Mouse (Mus musculus) intestine, embryonic 16.5 days (tissue): Measurements from ENCODE around the gene Lpar5. TPM values are rescaled to one million over a fixed set of nuclear protein-coding genes. Genes with fewer than 3 reads are reported as not detected.
"Not testable (repeated sequence)": the region's sequence is repeated elsewhere in the genome, so short reads cannot be mapped to it uniquely, and the experiment has no call there.

Source experiments
- ATAC-seq: fragments of 200-750 bp; cut with Nextera tagmentation; 2 replicates; pipeline ENCODE4 v1.8.0; 2017; ENCODE audit warnings: moderate TSS enrichment, moderate library complexity
- H3K27ac ChIP-seq: fragments of 300-500 bp; sonication (generic); 2 replicates; pipeline ENCODE4 v1.5.1; 2014; ENCODE audit warnings: mild to moderate bottlenecking, low read length
- H3K27me3 ChIP-seq: fragments of 300-500 bp; sonication (generic); replicated peaks from 2 replicates; pipeline ENCODE4 v1.6.1; 2014; ENCODE audit warnings: low read length, control low read depth, mixed read lengths; ENCODE audit not compliant: control insufficient read depth, insufficient read depth
- H3K36me3 ChIP-seq: fragments of 300-500 bp; sonication (generic); 2 replicates; pipeline ENCODE4 v1.6.1; 2014; ENCODE audit warnings: low read length, control low read depth; ENCODE audit not compliant: control insufficient read depth, insufficient read depth
- H3K4me1 ChIP-seq: fragments of 300-500 bp; sonication (generic); 2 replicates; pipeline ENCODE4 v1.6.1; 2014; ENCODE audit warnings: low read length, control low read depth, mixed read lengths; ENCODE audit not compliant: control insufficient read depth, insufficient read depth
- H3K4me2 ChIP-seq: fragments of 300-500 bp; sonication (generic); 2 replicates; pipeline ENCODE4 v1.6.1; 2014; ENCODE audit warnings: low read depth, low read length, control low read depth
- H3K4me3 ChIP-seq: fragments of 300-500 bp; sonication (generic); 2 replicates; pipeline ENCODE4 v1.5.1; 2014; ENCODE audit warnings: mild to moderate bottlenecking, low read length
- H3K9ac ChIP-seq: fragments of 300-500 bp; sonication (generic); 2 replicates; pipeline ENCODE4 v1.6.1; 2014; ENCODE audit warnings: low read depth, low read length
- H3K9me3 ChIP-seq: fragments of 300-500 bp; sonication (generic); 2 replicates; pipeline ENCODE4 v1.6.1; 2016; ENCODE audit warnings: low read length, control low read depth; ENCODE audit not compliant: control insufficient read depth
- WGBS: fragments of 180-500 bp; shearing (Covaris S2); extraction: QIAGEN DNeasy Blood & Tissue Kit; methylation state at CpG from one replicate; pipeline ENCODE4 v1.1.7; 2014; 5-methylcytosine and 5-hydroxymethylcytosine counted together
- polyA plus RNA-seq: library from polyadenylated mRNA; unstranded; fragments of >200 nt; fragmentation: Nextera tagmentation; extraction: Ambion mirVana; gene quantifications from 2 replicates; pipeline ENCODE4 v1.2.1, GENCODE M21; 2015

Gene Lpar5
- 9.4 and 9.7 TPM in 2 replicates for polyA plus RNA-seq

- no peaks in the 10 kb centered on the region for H3K9me3 ChIP-seq
- H3K36me3 ChIP-seq = no peaks in the 10 kb centered on the region
- H3K4me1 ChIP-seq = peaks cover 9% of the 10 kb centered on the region
- H3K9ac ChIP-seq = peak within 1 kb of the TSS; percentile 56
- WGBS = 45% methylated on average over 8 of the region's 8 CpGs
- peak within 1 kb of the TSS; percentile 43 for H3K4me2 ChIP-seq
- no peak within 1 kb of the TSS for H3K27ac ChIP-seq
- ATAC-seq = peak; percentile 52
- peak within 1 kb of the TSS; percentile 37 for H3K4me3 ChIP-seq
- H3K27me3 ChIP-seq = no peaks in the 10 kb centered on the region
Observed at GRCm38 (mm10) chr6:125067571-125067995, at the start of gene Lpar5. Lpar5 (plus strand) TSS chr6:125067920.

- H3K9me3 ChIP-seq, H3K4me3 ChIP-seq, H3K9ac ChIP-seq, H3K27ac ChIP-seq, H3K4me1 ChIP-seq, H3K4me2 ChIP-seq, H3K27me3 ChIP-seq: not testable (repeated sequence)
- ATAC-seq = 0 out of 2 replicates have a peak, but pooled peaks have one; percentile 36
- H3K36me3 ChIP-seq = peaks cover 38% of the 10 kb centered on the region
- WGBS = 32% methylated on average over 6 of the region's 9 CpGs
Observed at GRCm38 (mm10) chr6:125030532-125030931, 37.2 kb upstream of the Lpar5 start.

GRCm38 (mm10) chr6:125031604-125032003 is 36.1 kb upstream of the Lpar5 start:
- no peak for ATAC-seq
- H3K4me2 ChIP-seq = no peak overlapping the region
- H3K36me3 ChIP-seq = peaks cover 40% of the 10 kb centered on the region
- no peak overlapping the region for H3K9ac ChIP-seq
- 87% methylated on average over 16 of the region's 16 CpGs for WGBS
- H3K27ac ChIP-seq = no peak overlapping the region
- H3K4me1 ChIP-seq = no peaks in the 10 kb centered on the region
- no peaks in the 10 kb centered on the region for H3K9me3 ChIP-seq
- H3K4me3 ChIP-seq = no peak overlapping the region
- H3K27me3 ChIP-seq = no peaks in the 10 kb centered on the region

DNA sequence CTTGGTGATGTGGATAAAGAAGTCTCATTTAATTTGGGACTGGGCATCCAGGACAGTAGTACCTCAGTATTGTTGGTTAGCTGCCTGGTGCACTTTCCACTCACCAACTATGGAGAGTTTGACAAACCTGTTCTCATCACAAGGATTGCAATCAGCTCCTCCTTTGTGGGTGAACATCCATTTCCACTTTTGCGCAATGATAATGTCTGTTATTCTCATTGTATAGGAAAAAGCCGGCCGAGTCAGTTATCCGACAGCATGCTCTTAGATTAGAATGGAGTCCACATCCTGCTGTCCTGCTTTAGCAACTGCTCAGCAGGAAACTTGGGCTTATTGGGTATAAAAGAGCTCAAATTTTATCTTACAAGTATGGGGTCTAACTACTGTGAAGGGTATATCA is 29.1 kb upstream of the Lpar5 start:
- WGBS = 93% methylated on average over 4 of the region's 4 CpGs

GRCm38 (mm10) chr6:125039131-125039530 is 28.6 kb upstream of the Lpar5 start:
- Histone ChIP-seq H3K27ac (peak overlapping the region; percentile 72), H3K4me2 (peak overlapping the region; percentile 67), H3K27me3 (no peaks in the 10 kb centered on the region), H3K4me3 (peak overlapping the region; percentile 43), H3K4me1 (peaks cover 15% of the 10 kb centered on the region), H3K9ac (peak overlapping the region; percentile 52), H3K36me3 (peaks cover 14% of the 10 kb centered on the region), H3K9me3 (no peaks in the 10 kb centered on the region)
- ATAC-seq = peak; percentile 22
- WGBS = 6% methylated on average over 8 of the region's 8 CpGs

More for the DNA sequence above, 29.1 kb upstream of the Lpar5 start:
- H3K9me3 ChIP-seq = no peaks in the 10 kb centered on the region
- H3K4me1 ChIP-seq = peaks cover 15% of the 10 kb centered on the region
- no peaks in the 10 kb centered on the region for H3K27me3 ChIP-seq
- peak overlapping the region; percentile 72 for H3K27ac ChIP-seq
- peak overlapping the region; percentile 43 for H3K4me3 ChIP-seq
- peak overlapping the region; percentile 52; the same call in 1 of the 2 replicates for H3K9ac ChIP-seq
- ATAC-seq = no peak
- peaks cover 17% of the 10 kb centered on the region for H3K36me3 ChIP-seq
- H3K4me2 ChIP-seq = peak overlapping the region; percentile 67

GRCm38 (mm10) chr6:125039533-125040153 is 28.1 kb upstream of the Lpar5 start, which contains the start of gene Ing4:
Ing4 (plus strand) TSS chr6:125039760.
- Histone ChIP-seq H3K27me3 (no peaks in the 10 kb centered on the region), H3K4me2 (peak within 1 kb of the TSS; percentile 86), H3K9me3 (no peaks in the 10 kb centered on the region), H3K9ac (peak within 1 kb of the TSS; percentile 77), H3K4me3 (peak within 1 kb of the TSS; percentile 71), H3K27ac (peak within 1 kb of the TSS; percentile 72), H3K4me1 (peaks cover 15% of the 10 kb centered on the region), H3K36me3 (peaks cover 12% of the 10 kb centered on the region)
- ATAC-seq = peak; percentile 98
- WGBS = 0% methylated on average over 26 of the region's 26 CpGs

DNA sequence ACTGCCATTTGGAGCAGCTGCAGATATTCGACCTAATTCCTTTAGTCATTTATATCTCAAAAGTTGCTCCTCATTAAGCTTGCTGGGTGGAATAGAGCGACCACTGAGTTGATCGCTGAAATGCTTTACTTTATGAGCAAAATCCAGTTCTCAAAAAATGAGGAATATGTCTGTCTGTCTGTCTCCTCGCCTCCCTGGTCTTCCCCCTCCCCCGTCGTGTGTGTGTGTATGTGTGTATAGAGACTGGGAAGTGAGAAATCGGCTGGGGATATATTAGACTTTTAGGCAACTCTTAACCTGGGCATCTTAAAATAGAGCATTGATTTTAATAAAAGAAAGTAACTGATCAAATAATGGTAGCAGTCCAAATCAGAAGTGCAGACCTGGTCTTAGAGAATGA is 27.5 kb upstream of the Lpar5 start:
- WGBS = 10% methylated on average over 7 of the region's 7 CpGs

DNA sequence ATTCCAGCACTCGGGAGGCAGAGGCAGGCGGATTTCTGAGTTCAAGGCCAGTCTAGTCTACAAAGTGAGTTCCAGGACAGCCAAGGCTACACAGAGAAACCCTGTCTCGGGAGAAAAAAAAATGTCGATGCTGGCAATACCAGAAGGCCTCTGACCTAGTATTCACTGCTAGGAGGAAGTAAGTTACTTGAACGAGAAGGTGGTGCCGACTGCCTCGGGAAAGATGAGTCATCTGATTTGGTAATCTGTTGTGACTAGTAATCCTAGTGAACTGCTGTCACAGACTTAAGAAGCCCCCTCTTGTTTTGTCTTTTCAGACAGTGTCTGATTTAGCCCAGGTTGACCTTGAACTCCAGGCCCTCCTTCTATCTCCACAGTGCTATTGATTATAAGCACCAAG is 26.7 kb upstream of the Lpar5 start:
- peak overlapping the region; percentile 55; the same call in 1 of the 2 replicates for H3K27ac ChIP-seq

More for the DNA sequence above, 27.5 kb upstream of the Lpar5 start:
- peaks cover 12% of the 10 kb centered on the region for H3K36me3 ChIP-seq
- no peaks in the 10 kb centered on the region for H3K9me3 ChIP-seq
- no peaks in the 10 kb centered on the region for H3K27me3 ChIP-seq
- ATAC-seq = no peak
- peak overlapping the region; percentile 50; the same call in 1 of the 2 replicates for H3K27ac ChIP-seq
- H3K4me1 ChIP-seq = peaks cover 15% of the 10 kb centered on the region
- peak overlapping the region; percentile 86 for H3K4me2 ChIP-seq
- H3K9ac ChIP-seq = peak overlapping the region; percentile 77
- H3K4me3 ChIP-seq = peak overlapping the region; percentile 71

DNA sequence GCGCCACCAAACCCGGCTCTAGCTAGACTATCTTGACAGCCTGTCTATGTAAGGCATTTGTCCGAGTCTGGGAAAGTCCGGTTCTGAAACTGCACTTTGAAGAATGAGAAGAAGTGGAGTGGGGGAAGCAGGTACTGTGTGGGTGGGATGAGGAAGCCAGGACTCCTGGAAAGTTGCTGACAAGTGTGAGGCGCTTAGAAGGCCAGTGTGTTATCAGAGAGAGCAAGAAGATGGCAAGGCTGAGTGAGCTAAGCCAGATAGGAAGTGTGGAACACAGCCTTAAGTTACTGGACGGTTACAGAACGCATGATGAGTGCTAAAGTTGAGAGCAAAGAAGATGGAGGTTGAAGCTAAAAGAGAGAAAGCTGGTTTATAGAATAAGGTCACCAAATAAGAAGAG is 25.6 kb upstream of the Lpar5 start:
- H3K4me1 ChIP-seq = peaks cover 15% of the 10 kb centered on the region
- H3K36me3 ChIP-seq = peaks cover 7% of the 10 kb centered on the region; the same call in 1 of the 2 replicates
- WGBS = 92% methylated on average over 7 of the region's 7 CpGs
- H3K4me3 ChIP-seq = no peak overlapping the region
- H3K27ac ChIP-seq = no peak overlapping the region
- no peak overlapping the region for H3K9ac ChIP-seq
- H3K4me2 ChIP-seq = no peak overlapping the region
- H3K27me3 ChIP-seq = no peaks in the 10 kb centered on the region
- H3K9me3 ChIP-seq = no peaks in the 10 kb centered on the region
- no peak for ATAC-seq

More for the DNA sequence above, 26.7 kb upstream of the Lpar5 start:
- 73% methylated on average over 7 of the region's 7 CpGs for WGBS
- Histone ChIP-seq H3K4me2 (no peak overlapping the region), H3K36me3 (peaks cover 7% of the 10 kb centered on the region; the same call in 1 of the 2 replicates), H3K9ac (no peak overlapping the region), H3K4me1 (peaks cover 15% of the 10 kb centered on the region), H3K4me3 (no peak overlapping the region), H3K27me3 (no peaks in the 10 kb centered on the region), H3K9me3 (no peaks in the 10 kb centered on the region)
- ATAC-seq = no peak
